Mouse (Mus musculus): Measurements from ENCODE around the gene 1700029I15Rik. TPM values are rescaled to one million over a fixed set of nuclear protein-coding genes. Genes with fewer than 3 reads are reported as not detected.

The 1700029I15Rik gene
- total and polyA plus RNA-seq, 3 experiments: 0.67 to 3.4 (median 3.0) TPM

DNA sequence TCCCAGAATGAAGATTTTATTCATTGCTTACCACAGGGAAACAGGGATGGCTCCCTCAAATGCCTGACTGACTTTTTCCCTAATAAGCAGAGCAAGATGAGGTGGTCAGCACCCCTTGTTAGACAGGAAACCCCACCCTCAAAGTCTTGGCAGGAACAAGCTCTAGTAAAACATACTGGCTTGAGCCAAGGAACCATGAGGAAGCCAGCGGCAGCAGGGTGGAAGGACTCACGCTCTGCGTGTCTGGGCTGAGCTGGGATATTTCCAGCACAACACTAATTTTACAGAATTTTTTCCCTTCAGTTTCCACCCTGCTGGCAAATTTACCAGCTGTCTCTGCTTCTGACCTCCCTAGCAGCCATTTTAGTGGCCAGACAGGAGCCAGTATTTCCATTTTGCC, 44.1 kb downstream of the 1700029I15Rik start:
- Histone ChIP-seq H3K4me1 (ENCODE audit: control insufficient read depth in 1 of 2, insufficient read depth in 2 of 2) (peaks cover 6 to 45% of the 10 kb centered on the region in 2 experiments), H3K79me2 (replicated peaks; ENCODE audit: control insufficient read depth, extremely low read depth, insufficient read depth, poor library complexity, severe bottlenecking) (peaks cover 37% of the 10 kb centered on the region), H3K9ac (ENCODE audit: insufficient read depth, low read depth) (no peak overlapping the region), H3K36me3 (replicated peaks in 1 of 2; ENCODE audit: control insufficient read depth in 1 of 2, insufficient read depth in 1 of 2, low read length in 1 of 2) (peaks cover 62 to 98% of the 10 kb centered on the region in 2 experiments), H3K4me3 (replicated peaks in 1 of 3; ENCODE audit: low read depth in 2 of 3, low read length in 2 of 3, poor library complexity in 1 of 3) (no peak overlapping the region), H3K4me2 (ENCODE audit: insufficient read depth, low read depth, poor library complexity, severe bottlenecking) (no peak overlapping the region), H3K9me3 (replicated peaks; ENCODE audit: low read length) (no peaks in the 10 kb centered on the region), H3K27me3 (replicated peaks) (no peaks in the 10 kb centered on the region), H3K27ac (ENCODE audit: insufficient read depth, low read depth) (no peak overlapping the region)
- no peak for DNase-seq (ENCODE audit: extremely low read depth)
- no peak for TF ChIP-seq BHLHE40 (IDR thresholded peaks at IDR 0.05; ENCODE audit: low read depth, low read length)
- no peak for TF ChIP-seq NRF1 (IDR thresholded peaks at IDR 0.05; ENCODE audit: low read depth, low read length)
- no peak for TF ChIP-seq ELF1 (IDR thresholded peaks at IDR 0.05; ENCODE audit: low read depth, low read length)
- TF ChIP-seq ETS1 (conservative IDR thresholded peaks at IDR 0.05; ENCODE audit: low read depth, low read length): no peak
- no peak for TF ChIP-seq GABPA (IDR thresholded peaks at IDR 0.05; ENCODE audit: insufficient replicate concordance, low read depth, low read length)
- TF ChIP-seq RCOR1 (conservative IDR thresholded peaks at IDR 0.05; ENCODE audit: low read depth, low read length): no peak
- no peak for TF ChIP-seq EP300 (IDR thresholded peaks at IDR 0.05; ENCODE audit: low read length)
- TF ChIP-seq MYC (IDR thresholded peaks at IDR 0.05; ENCODE audit: low read depth, low read length): no peak
- TF ChIP-seq USF1 (IDR thresholded peaks at IDR 0.05; ENCODE audit: low read depth, low read length): no peak
- TF ChIP-seq MAX (IDR thresholded peaks at IDR 0.05; ENCODE audit: low read length): no peak
- no peak for TF ChIP-seq ZNF384 (IDR thresholded peaks at IDR 0.05; ENCODE audit: low read depth, low read length)
- TF ChIP-seq ZC3H11A (IDR thresholded peaks at IDR 0.05; ENCODE audit: low read depth, low read length): no peak
- TF ChIP-seq SIN3A (IDR thresholded peaks at IDR 0.05; ENCODE audit: low read length): no peak
- no peak for TF ChIP-seq ZKSCAN1 (IDR thresholded peaks at IDR 0.05; ENCODE audit: borderline replicate concordance, low read depth, low read length)
- in situ Hi-C loops (cut with MboI; ENCODE audit: low pct_ligation_motif_present, low pct_unique_long_range_greater_than_20kb, low sequenced_read_pairs): no loop called here
- dilution Hi-C loops (cut with MboI; ENCODE audit: extremely low pct_ligation_motif_present, extremely low pct_unique_long_range_greater_than_20kb, low sequenced_read_pairs): no loop called here

- H3K79me2 ChIP-seq (replicated peaks; ENCODE audit: control insufficient read depth, extremely low read depth, insufficient read depth, poor library complexity, severe bottlenecking): peaks cover 51% of the 10 kb centered on the region
- H3K36me3 ChIP-seq (replicated peaks in 1 of 2; ENCODE audit: control insufficient read depth in 1 of 2, insufficient read depth in 1 of 2, low read length in 1 of 2): peaks cover 47 to 91% of the 10 kb centered on the region in 2 experiments
- H3K27me3 ChIP-seq (replicated peaks): no peaks in the 10 kb centered on the region
- no peaks in the 10 kb centered on the region for H3K9me3 ChIP-seq (replicated peaks; ENCODE audit: low read length)
- no peak overlapping the region for H3K27ac ChIP-seq (ENCODE audit: insufficient read depth, low read depth)
- peaks cover 11 to 55% of the 10 kb centered on the region in 2 experiments for H3K4me1 ChIP-seq (ENCODE audit: control insufficient read depth in 1 of 2, insufficient read depth in 2 of 2)
- no peak overlapping the region for H3K9ac ChIP-seq (ENCODE audit: insufficient read depth, low read depth)
- DNase-seq (ENCODE audit: extremely low read depth): no peak
- no peak overlapping the region for H3K4me3 ChIP-seq (replicated peaks in 1 of 3; ENCODE audit: low read depth in 2 of 3, low read length in 2 of 3, poor library complexity in 1 of 3)
- no peak overlapping the region for H3K4me2 ChIP-seq (ENCODE audit: insufficient read depth, low read depth, poor library complexity, severe bottlenecking)
- in situ Hi-C loops (cut with MboI; ENCODE audit: low pct_ligation_motif_present, low pct_unique_long_range_greater_than_20kb, low sequenced_read_pairs) (no loop called here), dilution Hi-C loops (cut with MboI; ENCODE audit: extremely low pct_ligation_motif_present, extremely low pct_unique_long_range_greater_than_20kb, low sequenced_read_pairs) (no loop called here)
- TF ChIP-seq IRF4 (IDR thresholded peaks at IDR 0.05; ENCODE audit: low read depth, low read length): no peak
- no peak for TF ChIP-seq CHD1 (IDR thresholded peaks at IDR 0.05; ENCODE audit: low read depth, low read length)
- TF ChIP-seq KAT2A (IDR thresholded peaks at IDR 0.05; ENCODE audit: insufficient replicate concordance, low read length): no peak
Observed at GRCm38 (mm10) chr2:92427882-92428281, 45.5 kb downstream of the 1700029I15Rik start.
